Mouse (Mus musculus) embryo, embryonic 11 days (tissue): ENCODE data around the gene Gm13691.
A peak's percentile ranks its signal among the peaks of the same experiment; 100 is the strongest.
"Not testable (repeated sequence)": the region's sequence is repeated elsewhere in the genome, so short reads cannot be mapped to it uniquely, and the experiment has no call there.

Source experiments
- DNase-seq: peaks from one replicate; pipeline ENCODE4 v3.0.0-alpha.2; 2015

Gm13691 gene

GRCm38 (mm10) chr2:83990253-83990652, at the start of gene Gm13691:
Gene Gm13691 (plus strand): TSS chr2:83990553.
- not testable (repeated sequence) for DNase-seq

GRCm38 (mm10) chr2:83940931-83941361, 49.4 kb upstream of the Gm13691 start, which contains the start of gene Zswim2:
Gene Zswim2 (minus strand): TSS chr2:83941228.
- DNase-seq = peak; percentile 88

- DNase-seq = no peak
Observed at GRCm38 (mm10) chr2:83941378-83941777, 49.0 kb upstream of the Gm13691 start.

- no peak for DNase-seq
Observed at GRCm38 (mm10) chr2:83941792-83942191, 48.6 kb upstream of the Gm13691 start.

- not testable (repeated sequence) for DNase-seq
Observed at GRCm38 (mm10) chr2:83955393-83955792, 35.0 kb upstream of the Gm13691 start, which contains the start of gene Gm13698. Gene Gm13698 (plus strand): TSS chr2:83955693.

- DNase-seq = not testable (repeated sequence)
Observed at GRCm38 (mm10) chr2:83961203-83961602, 29.1 kb upstream of the Gm13691 start, which contains the start of gene Gm13693. Gene Gm13693 (plus strand): TSS chr2:83961503.

- not testable (repeated sequence) for DNase-seq
Observed at GRCm38 (mm10) chr2:83967013-83967412, 23.3 kb upstream of the Gm13691 start, which contains the start of gene Gm13695. Gene Gm13695 (plus strand): TSS chr2:83967313.

- DNase-seq = not testable (repeated sequence)
Observed at GRCm38 (mm10) chr2:83972823-83973222, 17.5 kb upstream of the Gm13691 start, which contains the start of gene Gm13696. Gene Gm13696 (plus strand): TSS chr2:83973123.

- DNase-seq = not testable (repeated sequence)
Observed at GRCm38 (mm10) chr2:83978633-83979032, 11.7 kb upstream of the Gm13691 start, which contains the start of gene Gm13694. Gene Gm13694 (plus strand): TSS chr2:83978933.

GRCm38 (mm10) chr2:83984443-83984842, 5.9 kb upstream of the Gm13691 start, which contains the start of gene Gm13697:
Gene Gm13697 (plus strand): TSS chr2:83984743.
- DNase-seq = not testable (repeated sequence)

GRCm38 (mm10) chr2:83993639-83994255, 3.4 kb downstream of the Gm13691 start:
- DNase-seq = not testable (repeated sequence)

- DNase-seq = not testable (repeated sequence)
Observed at GRCm38 (mm10) chr2:83994526-83994925, 4.2 kb downstream of the Gm13691 start.

- DNase-seq = no peak
Observed at GRCm38 (mm10) chr2:84008913-84009312, 18.6 kb downstream of the Gm13691 start.

GRCm38 (mm10) chr2:84009818-84010217, 19.5 kb downstream of the Gm13691 start:
- DNase-seq = no peak

GRCm38 (mm10) chr2:84014572-84014971, 24.2 kb downstream of the Gm13691 start:
- no peak for DNase-seq

- not testable (repeated sequence) for DNase-seq
Observed at GRCm38 (mm10) chr2:84016291-84016690, 25.9 kb downstream of the Gm13691 start.

GRCm38 (mm10) chr2:84018330-84018729, 28.0 kb downstream of the Gm13691 start:
- no peak for DNase-seq

- DNase-seq = peak; percentile 37
Observed at GRCm38 (mm10) chr2:84019519-84020305, 29.4 kb downstream of the Gm13691 start.

- DNase-seq = no peak
Observed at GRCm38 (mm10) chr2:84021930-84022329, 31.6 kb downstream of the Gm13691 start.

- no peak for DNase-seq
Observed at GRCm38 (mm10) chr2:84022905-84023304, 32.6 kb downstream of the Gm13691 start.

GRCm38 (mm10) chr2:84023319-84023718, 33.0 kb downstream of the Gm13691 start:
- no peak for DNase-seq

- DNase-seq = no peak
Observed at GRCm38 (mm10) chr2:84025217-84025616, 34.9 kb downstream of the Gm13691 start.

- no peak for DNase-seq
Observed at GRCm38 (mm10) chr2:84032505-84032904, 42.2 kb downstream of the Gm13691 start.
